In genomic region chr12:16630866-16631185, GRCm38 (mm10) we compare ENCODE assay signal across 29 mouse cellular contexts. TPM values are rescaled to one million over a fixed set of nuclear protein-coding genes. Genes with fewer than 3 reads are reported as not detected.
DNase-seq lines count a peak whose midpoint lies in the region; ATAC-seq and TF ChIP-seq lines count a peak whose summit lies in the region.
"Had no signal": no experiment of that assay in that cellular context is flagged by ENCODE, and none has a peak within 500 bp of the region (broad histone marks: within the 10 kb centered on the region; RNA-seq: fewer than 3 reads in every experiment).

No protein-coding gene starts in this region.

- no peaks in the 10 kb centered on the region for H3K9me3 ChIP-seq in heart, embryonic 16.5 days (replicated peaks; ENCODE audit: control insufficient read depth, low read length)
- no peaks in the 10 kb centered on the region for H3K9me3 ChIP-seq in liver, embryonic 12.5 days (replicated peaks)
- H3K9me3 ChIP-seq: forebrain, embryonic 13.5 days; G1E; heart, embryonic 15.5 days; liver, embryonic 15.5 days; lung, embryonic 15.5 days; stomach, embryonic 15.5 days had no signal

- no peaks in the 10 kb centered on the region for H3K79me2 ChIP-seq in liver, adult 2 months (ENCODE audit: control insufficient read depth, insufficient read depth, low read length)

- H3K4me1 ChIP-seq in heart, embryonic 16.5 days (ENCODE audit: control insufficient read depth, insufficient read depth, low read length) = peaks cover 5% of the 10 kb centered on the region; the same call in 1 of the 2 replicates
- peaks cover 27% of the 10 kb centered on the region for H3K4me1 ChIP-seq in liver, adult 2 months (ENCODE audit: control insufficient read depth, insufficient read depth, low read length)
- H3K4me1 ChIP-seq in liver, embryonic 12.5 days = no peaks in the 10 kb centered on the region
- H3K4me1 ChIP-seq: forebrain, embryonic 13.5 days; liver, embryonic 15.5 days; lung, embryonic 15.5 days; stomach, embryonic 15.5 days had no signal

- 95% methylated on average over 1 of the region's 1 CpGs for WGBS in heart, embryonic 16.5 days
- 66% methylated on average over 1 of the region's 1 CpGs for WGBS in liver, adult 2 months
- 81% methylated on average over 1 of the region's 1 CpGs for WGBS in liver, embryonic 12.5 days (ENCODE audit: insufficient replicate concordance)

- no peak overlapping the region for H3K4me2 ChIP-seq in heart, embryonic 16.5 days (ENCODE audit: low read depth, low read length)
- H3K4me2 ChIP-seq in liver, embryonic 12.5 days = no peak overlapping the region
- H3K4me2 ChIP-seq: forebrain, embryonic 13.5 days; heart, embryonic 15.5 days; hindbrain, embryonic 14.5 days; liver, embryonic 15.5 days; lung, embryonic 15.5 days; midbrain, embryonic 11.5 days; stomach, embryonic 15.5 days had no signal

- no peak for TF ChIP-seq POLR2A in liver, adult 2 months (IDR thresholded peaks at IDR 0.05; ENCODE audit: extremely low read depth, insufficient read depth, low read length)

- ATAC-seq in heart, embryonic 16.5 days (replicated peaks; ENCODE audit: extremely low read depth, insufficient read depth, low FRiP score) = no peak
- ATAC-seq in liver, embryonic 12.5 days = no peak
- ATAC-seq: forebrain, embryonic 13.5 days; inflammation-experienced regulatory T-cells, adult 6 months; midbrain, embryonic 16.5 days had no signal

- peak; percentile 27 for DNase-seq in adrenal gland, postnatal 10 days
- DNase-seq in adrenal gland, postnatal 14 days = no peak
- DNase-seq in heart, postnatal 10 days = no peak
- peak; percentile 87 for DNase-seq in liver, adult 2 months (ENCODE audit: extremely low read depth, low read depth, low spot score)
- no peak for DNase-seq in thymus, adult 18-20 months
- DNase-seq: cerebellum, adult 11 months; cerebellum, adult 9-10 months; cerebellum, postnatal 36 days; layer of hippocampus, postnatal 36 days; right cerebral cortex, postnatal 25 days; thymus, postnatal 4 days had no signal

- H3K36me3 ChIP-seq in heart, embryonic 16.5 days (ENCODE audit: control insufficient read depth, insufficient read depth) = no peaks in the 10 kb centered on the region
- H3K36me3 ChIP-seq in liver, adult 2 months (ENCODE audit: control insufficient read depth, insufficient read depth, low read length) = no peaks in the 10 kb centered on the region
- H3K36me3 ChIP-seq in liver, embryonic 12.5 days = no peaks in the 10 kb centered on the region
- H3K36me3 ChIP-seq: G1E; heart, embryonic 15.5 days; liver, embryonic 15.5 days; lung, embryonic 15.5 days; stomach, embryonic 15.5 days had no signal

- no peaks in the 10 kb centered on the region for H3K27me3 ChIP-seq in heart, embryonic 16.5 days (ENCODE audit: control insufficient read depth, insufficient read depth, low read length)
- H3K27me3 ChIP-seq in liver, adult 2 months (ENCODE audit: control insufficient read depth, insufficient read depth, low read length) = no peaks in the 10 kb centered on the region
- H3K27me3 ChIP-seq in liver, embryonic 12.5 days (replicated peaks) = no peaks in the 10 kb centered on the region
- H3K27me3 ChIP-seq: forebrain, embryonic 13.5 days; heart, embryonic 15.5 days; liver, embryonic 15.5 days; lung, embryonic 15.5 days; stomach, embryonic 15.5 days had no signal

- no peak overlapping the region for H3K9ac ChIP-seq in heart, embryonic 16.5 days (ENCODE audit: low read length)
- peak overlapping the region; percentile 46; the same call in 1 of the 2 replicates for H3K9ac ChIP-seq in liver, adult 2 months (ENCODE audit: low read depth, low read length)
- no peak overlapping the region for H3K9ac ChIP-seq in liver, embryonic 12.5 days
- H3K9ac ChIP-seq: forebrain, embryonic 13.5 days; heart, embryonic 15.5 days; hindbrain, embryonic 14.5 days; liver, embryonic 15.5 days; lung, embryonic 15.5 days; stomach, embryonic 15.5 days had no signal

- 0 out of 2 replicates have a peak overlapping the region, but pooled peaks have one; percentile 5 for H3K27ac ChIP-seq in heart, embryonic 16.5 days (ENCODE audit: low read length)
- peak overlapping the region; percentile 96 for H3K27ac ChIP-seq in liver, adult 2 months (replicated peaks; ENCODE audit: insufficient read depth, low read depth, low read length)
- no peak overlapping the region for H3K27ac ChIP-seq in liver, embryonic 12.5 days
- H3K27ac ChIP-seq: forebrain, embryonic 13.5 days; heart, embryonic 15.5 days; hindbrain, embryonic 14.5 days; liver, embryonic 15.5 days; lung, embryonic 15.5 days; stomach, embryonic 15.5 days had no signal

- TF ChIP-seq CTCF in liver, adult 2 months (IDR thresholded peaks at IDR 0.05; ENCODE audit: low read depth, low read length) = no peak

- intact Hi-C loops in heart, postnatal 10 days (cut with DNase I) = loop anchor here (5.0 kb wide), 1 partner anchor 44 kb away; no protein-coding TSS in a partner anchor

- H3K4me3 ChIP-seq in heart, embryonic 16.5 days (ENCODE audit: low read length) = no peak overlapping the region
- no peak overlapping the region for H3K4me3 ChIP-seq in liver, adult 2 months (ENCODE audit: insufficient read depth, low read depth, low read length)
- no peak overlapping the region for H3K4me3 ChIP-seq in liver, embryonic 12.5 days
- H3K4me3 ChIP-seq: forebrain, embryonic 13.5 days; heart, embryonic 15.5 days; liver, embryonic 15.5 days; lung, embryonic 15.5 days; stomach, embryonic 15.5 days had no signal

RNA-seq across cellular contexts. Expression of gene Lpin1, which starts 20.1 kb away (rescaled TPM):
- 100 to 1,000 TPM in 1 of 2 experiments, 10 to 100 TPM in 1; 76.2 to 163 TPM for total RNA-seq in adrenal gland, postnatal 10 days (2021)
- total RNA-seq in adrenal gland, postnatal 14 days (2021) = 135 and 224 TPM in 2 replicates
- 7.5 and 8.3 TPM in 2 replicates for polyA plus RNA-seq in heart, embryonic 16.5 days (2015; fragmentation: Nextera tagmentation; extraction: Ambion mirVana)
- 100 to 1,000 TPM in 1 of 2 experiments, 10 to 100 TPM in 1; 65.1 to 106 TPM for total RNA-seq in heart, postnatal 10 days (2021)
- 85.8 and 118 TPM in 2 replicates for total RNA-seq in liver, adult 2 months (2014; rRNA removed)
- polyA plus RNA-seq in liver, adult 2 months (2012; rRNA removed) = 11.9 and 19.8 TPM in 2 replicates
- 6.8 and 6.9 TPM in 2 replicates for polyA plus RNA-seq in liver, embryonic 12.5 days (2016; fragmentation: Nextera tagmentation; extraction: Ambion mirVana)

RNA-seq across cellular contexts. Expression of gene Ntsr2, which starts 22.4 kb away (rescaled TPM):
- under 1 TPM in 1 of 2 experiments, not detected in 1; 0.60 TPM for total RNA-seq in adrenal gland, postnatal 10 days (2021)
- total RNA-seq in adrenal gland, postnatal 14 days (2021) = not detected in 2 replicates
- 0.12 and 0.14 TPM in 2 replicates for polyA plus RNA-seq in heart, embryonic 16.5 days (2015; fragmentation: Nextera tagmentation; extraction: Ambion mirVana)
- 1 to 10 TPM; 3.5 to 5.6 TPM for total RNA-seq in heart, postnatal 10 days (2021)
- total RNA-seq in liver, adult 2 months (2014; rRNA removed) = not detected in 2 replicates
- polyA plus RNA-seq in liver, adult 2 months (2012; rRNA removed) = not detected in 2 replicates
- polyA plus RNA-seq in liver, embryonic 12.5 days (2016; fragmentation: Nextera tagmentation; extraction: Ambion mirVana) = not detected in 2 replicates
- total RNA-seq: megakaryocyte, adult 5-6 weeks; neutrophil, adult 5-6 weeks had no signal
- polyA plus RNA-seq: embryonic facial prominence, embryonic 11.5 days; G1E; inflammation-experienced regulatory T-cells, adult 6 months; limb, embryonic 14.5 days; liver, embryonic 15.5 days; lung, embryonic 15.5 days; midbrain, embryonic 11.5 days; neural tube, embryonic 11.5 days; thymus, postnatal 0 days had no signal

Comparison
In these comparisons a context has a peak if more than half of its experiments do, and no peak if none do; other contexts are left out.
1. DNase-seq: peak in adrenal gland, postnatal 10 days (single experiment) and liver, adult 2 months (single experiment); none in adrenal gland, postnatal 14 days (single experiment), heart, postnatal 10 days (0 of 2) and thymus, adult 18-20 months (0 of 2).